Mouse (Mus musculus) intestine, embryonic 14.5 days (tissue): ENCODE results near the gene Vax2. TPM values are rescaled to one million over a fixed set of nuclear protein-coding genes. Genes with fewer than 3 reads are reported as not detected.

Experiments used
- ATAC-seq: fragments of 200-750 bp; cut with Nextera tagmentation; replicated peaks from 2 replicates; pipeline ENCODE4 v1.8.0; 2017; ENCODE audit warnings: low read depth, moderate number of reproducible peaks, moderate TSS enrichment, moderate library complexity; ENCODE audit not compliant: low FRiP score, low TSS enrichment
- DNase-seq: peaks from one replicate; pipeline ENCODE4 v3.0.0-alpha.2; 2018; ENCODE audit warnings: low spot score
- H3K27ac ChIP-seq: fragments of 300-500 bp; sonication (generic); 2 replicates; pipeline ENCODE4 v1.5.1; 2014; ENCODE audit warnings: low read depth, mild to moderate bottlenecking, control low read depth
- H3K27me3 ChIP-seq: fragments of 300-500 bp; sonication (generic); replicated peaks from 2 replicates; pipeline ENCODE4 v1.6.1; 2014; ENCODE audit warnings: low read length, control low read depth; ENCODE audit not compliant: control insufficient read depth, insufficient read depth
- H3K36me3 ChIP-seq: fragments of 300-500 bp; sonication (generic); 2 replicates; pipeline ENCODE4 v1.6.1; 2014; ENCODE audit warnings: low read length, control low read depth; ENCODE audit not compliant: control insufficient read depth, insufficient read depth
- H3K4me1 ChIP-seq: fragments of 300-500 bp; sonication (generic); replicated peaks from 2 replicates; pipeline ENCODE4 v1.6.1; 2014; ENCODE audit warnings: low read length, control low read depth, mixed read lengths; ENCODE audit not compliant: control insufficient read depth, insufficient read depth
- H3K4me2 ChIP-seq: fragments of 300-500 bp; sonication (generic); 2 replicates; pipeline ENCODE4 v1.6.1; 2014; ENCODE audit warnings: low read length
- H3K4me3 ChIP-seq: fragments of 300-500 bp; sonication (generic); 2 replicates; pipeline ENCODE4 v1.5.1; 2014; ENCODE audit warnings: low read depth, low read length, control low read depth, mixed read lengths
- H3K9ac ChIP-seq: fragments of 300-500 bp; sonication (generic); 2 replicates; pipeline ENCODE4 v1.6.1; 2014; ENCODE audit warnings: mild to moderate bottlenecking, low read length
- H3K9me3 ChIP-seq: fragments of 300-500 bp; sonication (generic); 2 replicates; pipeline ENCODE4 v1.6.1; 2016; ENCODE audit warnings: low read length, control low read depth; ENCODE audit not compliant: control insufficient read depth
- WGBS: fragments of 180-500 bp; shearing (Covaris S2); extraction: QIAGEN DNeasy Blood & Tissue Kit; methylation state at CpG from one replicate; pipeline ENCODE4 v1.1.7; 2014; 5-methylcytosine and 5-hydroxymethylcytosine counted together
- polyA plus RNA-seq: library from polyadenylated mRNA; unstranded; fragments of >200 nt; fragmentation: Nextera tagmentation; extraction: Ambion mirVana; gene quantifications from 2 replicates; pipeline ENCODE4 v1.2.1, GENCODE M21; 2014

The Vax2 gene
- polyA plus RNA-seq, result not detected in 2 replicates

- peaks cover 7% of the 10 kb centered on the region for H3K4me1 ChIP-seq
- no peaks in the 10 kb centered on the region for H3K36me3 ChIP-seq
- no peak within 1 kb of the TSS for H3K9ac ChIP-seq
- H3K27ac ChIP-seq, result no peak within 1 kb of the TSS
- H3K9me3 ChIP-seq, result no peaks in the 10 kb centered on the region
- peak within 1 kb of the TSS; percentile 29 for H3K4me3 ChIP-seq
- under 1% methylated on average over 46 of the region's 46 CpGs for WGBS
- peaks cover 100% of the 10 kb centered on the region for H3K27me3 ChIP-seq
- ATAC-seq (peak; percentile 76), DNase-seq (peak; percentile 90)
- peak within 1 kb of the TSS; percentile 50 for H3K4me2 ChIP-seq
Observed at GRCm38 (mm10) chr6:83711067-83711675, at the start of gene Vax2. Vax2 (plus strand) TSS chr6:83711264.

GRCm38 (mm10) chr6:83665009-83665408 is 46.1 kb upstream of the Vax2 start:
- no peaks in the 10 kb centered on the region for H3K4me1 ChIP-seq
- no peak overlapping the region for H3K27ac ChIP-seq
- no peaks in the 10 kb centered on the region for H3K36me3 ChIP-seq
- H3K27me3 ChIP-seq, result no peaks in the 10 kb centered on the region
- no peak for ATAC-seq
- 91% methylated on average over 2 of the region's 2 CpGs for WGBS
- no peak for DNase-seq
- H3K4me3 ChIP-seq, result no peak overlapping the region
- no peaks in the 10 kb centered on the region for H3K9me3 ChIP-seq
- H3K9ac ChIP-seq, result no peak overlapping the region
- no peak overlapping the region for H3K4me2 ChIP-seq

- 6% methylated on average over 4 of the region's 4 CpGs for WGBS
- Histone ChIP-seq H3K27ac (no peak overlapping the region), H3K4me2 (no peak overlapping the region), H3K4me1 (no peaks in the 10 kb centered on the region), H3K4me3 (no peak overlapping the region), H3K9me3 (no peaks in the 10 kb centered on the region), H3K36me3 (no peaks in the 10 kb centered on the region), H3K9ac (no peak overlapping the region), H3K27me3 (no peaks in the 10 kb centered on the region)
- DNase-seq (peak; percentile 88), ATAC-seq (peak; percentile 50; the same call in 1 of the 2 replicates)
Observed at GRCm38 (mm10) chr6:83673395-83673794, 37.7 kb upstream of the Vax2 start.

GRCm38 (mm10) chr6:83677757-83678156 is 33.3 kb upstream of the Vax2 start, which contains the start of gene Cd207:
Cd207 (minus strand) TSS chr6:83677857.
- WGBS, result 81% methylated on average over 4 of the region's 4 CpGs
- H3K27me3 ChIP-seq, result no peaks in the 10 kb centered on the region
- no peak within 1 kb of the TSS for H3K9ac ChIP-seq
- no peak within 1 kb of the TSS for H3K4me3 ChIP-seq
- H3K4me2 ChIP-seq, result no peak within 1 kb of the TSS
- no peak within 1 kb of the TSS for H3K27ac ChIP-seq
- no peaks in the 10 kb centered on the region for H3K4me1 ChIP-seq
- DNase-seq (no peak), ATAC-seq (no peak)
- no peaks in the 10 kb centered on the region for H3K36me3 ChIP-seq
- no peaks in the 10 kb centered on the region for H3K9me3 ChIP-seq

GRCm38 (mm10) chr6:83689374-83689773 is 21.7 kb upstream of the Vax2 start:
- DNase-seq (no peak), ATAC-seq (no peak)
- H3K4me2 ChIP-seq, result no peak overlapping the region
- no peak overlapping the region for H3K27ac ChIP-seq
- WGBS, result 72% methylated on average over 4 of the region's 4 CpGs
- H3K27me3 ChIP-seq, result peaks cover 33% of the 10 kb centered on the region
- no peaks in the 10 kb centered on the region for H3K4me1 ChIP-seq
- H3K36me3 ChIP-seq, result no peaks in the 10 kb centered on the region
- no peak overlapping the region for H3K9ac ChIP-seq
- no peaks in the 10 kb centered on the region for H3K9me3 ChIP-seq
- H3K4me3 ChIP-seq, result no peak overlapping the region

GRCm38 (mm10) chr6:83690277-83690676 is 20.8 kb upstream of the Vax2 start:
- Histone ChIP-seq H3K4me2 (no peak overlapping the region), H3K9ac (no peak overlapping the region), H3K9me3 (no peaks in the 10 kb centered on the region), H3K36me3 (no peaks in the 10 kb centered on the region), H3K27ac (no peak overlapping the region), H3K4me3 (no peak overlapping the region), H3K4me1 (no peaks in the 10 kb centered on the region), H3K27me3 (peaks cover 42% of the 10 kb centered on the region)
- ATAC-seq, result no peak
- 30% methylated on average over 4 of the region's 5 CpGs for WGBS
- no peak for DNase-seq

GRCm38 (mm10) chr6:83690936-83691335 is 20.1 kb upstream of the Vax2 start:
- no peak overlapping the region for H3K9ac ChIP-seq
- ATAC-seq (no peak), DNase-seq (no peak)
- H3K4me1 ChIP-seq, result no peaks in the 10 kb centered on the region
- H3K36me3 ChIP-seq, result no peaks in the 10 kb centered on the region
- H3K4me2 ChIP-seq, result no peak overlapping the region
- no peak overlapping the region for H3K27ac ChIP-seq
- H3K4me3 ChIP-seq, result no peak overlapping the region
- 45% methylated on average over 2 of the region's 2 CpGs for WGBS
- no peaks in the 10 kb centered on the region for H3K9me3 ChIP-seq
- peaks cover 48% of the 10 kb centered on the region for H3K27me3 ChIP-seq

GRCm38 (mm10) chr6:83692962-83693361 is 18.1 kb upstream of the Vax2 start:
- peaks cover 68% of the 10 kb centered on the region for H3K27me3 ChIP-seq
- no peak overlapping the region for H3K9ac ChIP-seq
- H3K4me1 ChIP-seq, result no peaks in the 10 kb centered on the region
- ATAC-seq (no peak), DNase-seq (no peak)
- no peaks in the 10 kb centered on the region for H3K9me3 ChIP-seq
- H3K36me3 ChIP-seq, result no peaks in the 10 kb centered on the region
- H3K4me2 ChIP-seq, result no peak overlapping the region
- no peak overlapping the region for H3K27ac ChIP-seq
- H3K4me3 ChIP-seq, result no peak overlapping the region
- WGBS, result 3% methylated on average over 12 of the region's 12 CpGs

GRCm38 (mm10) chr6:83693835-83694234 is 17.2 kb upstream of the Vax2 start:
- H3K27ac ChIP-seq, result no peak overlapping the region
- H3K9me3 ChIP-seq, result no peaks in the 10 kb centered on the region
- no peak overlapping the region for H3K4me3 ChIP-seq
- H3K27me3 ChIP-seq, result peaks cover 77% of the 10 kb centered on the region
- H3K36me3 ChIP-seq, result no peaks in the 10 kb centered on the region
- no peaks in the 10 kb centered on the region for H3K4me1 ChIP-seq
- H3K4me2 ChIP-seq, result no peak overlapping the region
- ATAC-seq, result no peak
- 1% methylated on average over 9 of the region's 9 CpGs for WGBS
- peak; percentile 81 for DNase-seq
- H3K9ac ChIP-seq, result no peak overlapping the region
